Mouse (Mus musculus): Measurements from ENCODE around the gene Npm3. TPM values are rescaled to one million over a fixed set of nuclear protein-coding genes. Genes with fewer than 3 reads are reported as not detected.

Npm3 gene
- total RNA-seq, 2 experiments from 2014 or later: 29.0 to 31.5 TPM

DNA sequence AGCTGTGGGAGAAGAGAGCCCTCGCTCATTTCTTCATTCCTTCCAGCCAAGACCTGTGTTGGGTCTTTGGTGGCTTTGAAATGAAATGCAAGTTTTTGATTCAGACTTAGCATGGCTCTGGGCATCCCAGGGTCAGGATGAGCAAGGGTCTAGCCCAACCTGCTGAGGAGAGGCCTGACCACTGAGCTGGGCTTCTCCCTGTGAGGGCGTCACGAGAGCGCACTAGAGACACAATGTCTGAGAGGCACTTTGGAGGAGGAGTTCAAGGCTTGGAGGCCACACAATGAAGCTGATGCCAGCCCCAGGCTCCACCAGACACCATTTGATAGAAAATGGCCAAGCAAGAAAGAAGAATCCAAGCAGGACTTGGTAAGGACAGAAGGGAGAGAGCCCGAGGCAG is 15.2 kb downstream of the Npm3 start:
- no peak for DNase-seq

DNA sequence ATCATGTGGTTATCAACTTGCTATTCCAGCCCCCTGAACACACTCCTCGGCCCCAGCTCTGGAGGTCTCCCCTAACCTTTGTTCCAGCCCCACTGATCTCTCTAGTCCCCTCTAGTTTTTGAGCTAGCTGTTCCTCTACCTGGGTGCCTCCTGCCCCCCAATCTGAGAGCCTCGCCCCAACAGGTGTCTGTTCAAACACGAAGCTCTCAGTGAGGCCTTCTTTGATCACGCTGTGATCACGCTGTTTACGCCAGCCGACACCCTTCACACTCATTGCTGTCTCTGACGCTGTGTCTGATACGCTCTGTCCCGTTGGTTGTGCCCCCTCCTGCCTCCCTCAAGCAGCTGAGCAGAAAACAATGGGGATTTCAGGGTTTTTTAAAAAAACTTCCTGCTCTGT is 15.8 kb downstream of the Npm3 start:
- DNase-seq: no peak

DNA sequence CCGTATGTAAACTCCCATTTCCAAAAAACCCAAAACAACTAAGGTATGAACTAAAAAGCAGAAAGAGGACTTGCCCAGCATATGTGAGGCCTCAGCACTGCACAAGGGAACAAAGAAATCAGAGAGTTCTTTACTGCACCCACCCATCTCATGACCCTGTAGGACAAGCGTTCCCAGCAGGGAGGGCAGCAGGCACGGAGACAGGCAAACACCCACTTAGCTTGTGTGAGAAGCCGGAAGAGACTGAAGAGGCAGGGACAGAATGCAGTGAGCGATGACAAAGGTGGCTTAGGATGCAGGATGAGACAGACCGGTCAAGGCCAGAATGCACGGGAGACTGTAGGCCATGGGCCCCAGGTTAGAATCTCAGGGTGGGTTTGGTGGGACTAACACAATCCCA is 17.7 kb downstream of the Npm3 start:
- DNase-seq: no peak

DNA sequence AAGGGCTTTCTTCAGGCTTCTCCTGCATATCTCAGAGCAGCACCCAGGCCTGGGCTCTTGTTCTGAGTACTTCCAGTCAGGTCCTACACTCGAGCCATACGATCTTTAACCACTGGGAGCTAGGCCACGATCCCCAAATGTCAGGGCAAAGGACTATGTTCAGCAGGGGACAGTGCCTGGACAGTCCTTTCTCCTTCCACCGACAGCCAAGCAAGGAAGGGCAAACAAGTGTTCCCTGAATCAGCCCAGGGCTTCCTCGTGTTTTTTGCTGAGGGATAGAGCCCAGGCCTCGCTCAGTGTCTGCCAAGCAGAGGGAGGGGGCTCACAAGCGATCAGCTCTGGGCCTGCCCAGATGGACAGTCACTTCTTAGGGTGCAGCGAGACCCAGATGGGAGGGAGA is 19.3 kb downstream of the Npm3 start:
- DNase-seq: no peak

DNA sequence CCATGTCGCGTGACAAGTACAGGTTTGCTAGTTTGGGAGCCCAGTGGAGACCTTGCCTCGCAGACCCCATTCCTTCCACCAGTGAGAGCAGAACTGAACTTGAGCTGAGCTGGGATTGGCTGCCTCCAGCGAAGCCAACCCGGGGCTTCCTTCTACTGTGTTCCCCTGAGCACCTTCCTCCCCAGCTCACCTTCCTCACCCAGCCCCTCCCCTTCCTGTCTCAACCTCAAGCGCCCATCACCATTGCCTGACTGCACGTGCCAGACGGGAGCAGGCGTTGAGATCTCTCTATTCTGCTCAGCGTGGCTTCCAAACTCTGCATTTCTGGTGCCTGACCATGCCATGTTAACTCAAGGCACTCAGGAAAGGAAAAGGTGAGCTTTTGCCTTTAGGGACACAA is 22.2 kb downstream of the Npm3 start:
- no peak for DNase-seq

DNA sequence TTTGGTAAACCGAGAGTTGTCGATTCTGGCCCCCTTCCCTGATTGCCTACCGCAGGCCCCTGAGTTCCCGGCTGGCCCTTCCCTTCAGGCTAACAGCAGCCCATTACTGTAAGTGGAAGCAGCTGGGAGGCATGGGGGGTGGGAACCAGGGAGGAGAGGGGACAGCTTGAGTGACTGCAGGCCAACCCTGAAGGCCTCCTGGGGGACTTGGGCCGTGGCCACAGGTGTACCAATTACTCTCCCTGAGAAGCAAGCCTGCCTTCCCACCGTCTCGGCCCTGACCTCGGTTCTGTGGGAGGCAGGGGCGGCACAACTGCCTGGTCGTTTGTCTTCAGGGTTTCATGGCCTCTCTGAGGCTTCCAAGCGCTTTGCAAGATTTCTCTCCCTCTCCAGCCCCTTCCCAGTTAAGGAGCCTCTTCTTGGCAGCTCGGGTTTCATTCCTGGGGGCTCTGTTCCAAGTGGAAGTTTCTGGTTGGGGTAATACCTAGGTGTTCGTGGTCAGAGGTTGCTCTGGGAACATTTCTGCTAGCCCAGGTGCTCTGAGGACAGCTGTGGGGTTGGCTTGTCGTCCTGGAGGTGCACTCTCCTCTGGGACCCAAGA is 23.6 kb downstream of the Npm3 start:
- no peak for DNase-seq

DNA sequence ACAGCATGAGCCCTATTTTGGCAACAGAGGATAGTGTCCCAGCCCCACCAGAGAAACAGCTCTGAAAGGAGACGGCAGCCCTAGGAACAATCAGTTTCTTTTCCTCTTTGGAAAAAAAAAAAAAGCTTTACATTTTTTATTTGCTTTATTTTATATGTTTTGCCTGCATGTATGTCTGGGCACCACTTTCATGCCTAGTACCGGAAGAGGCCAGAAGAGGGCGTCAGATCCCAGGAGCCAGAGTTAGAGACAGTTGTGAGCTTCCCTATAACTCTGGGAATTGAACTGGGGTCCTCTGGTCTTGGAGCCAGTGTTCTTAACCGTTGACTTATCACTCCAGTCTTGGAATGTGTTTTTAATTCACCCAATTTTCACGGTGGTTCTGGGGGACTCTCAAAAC is 27.2 kb downstream of the Npm3 start:
- no peak for DNase-seq

DNA sequence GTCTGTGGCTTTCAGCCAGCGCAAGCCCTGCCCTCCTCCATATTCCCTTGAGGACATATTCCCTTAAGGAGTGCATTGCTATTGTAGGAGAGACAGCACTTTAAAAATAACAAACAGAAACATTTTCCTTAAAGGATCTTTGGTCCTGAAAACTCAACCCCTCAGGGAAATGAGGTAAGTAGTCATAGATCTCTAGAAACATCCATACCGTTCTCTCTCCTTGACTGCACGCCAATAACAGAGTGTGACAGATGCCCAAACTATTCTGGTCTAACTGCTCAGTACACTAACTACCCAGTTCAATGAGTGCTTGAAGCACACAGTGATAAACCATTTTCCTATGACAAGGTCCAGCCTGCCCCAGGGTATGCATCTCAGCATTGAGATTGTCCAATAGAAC is 31.1 kb downstream of the Npm3 start:
- DNase-seq: peak; percentile 27

DNA sequence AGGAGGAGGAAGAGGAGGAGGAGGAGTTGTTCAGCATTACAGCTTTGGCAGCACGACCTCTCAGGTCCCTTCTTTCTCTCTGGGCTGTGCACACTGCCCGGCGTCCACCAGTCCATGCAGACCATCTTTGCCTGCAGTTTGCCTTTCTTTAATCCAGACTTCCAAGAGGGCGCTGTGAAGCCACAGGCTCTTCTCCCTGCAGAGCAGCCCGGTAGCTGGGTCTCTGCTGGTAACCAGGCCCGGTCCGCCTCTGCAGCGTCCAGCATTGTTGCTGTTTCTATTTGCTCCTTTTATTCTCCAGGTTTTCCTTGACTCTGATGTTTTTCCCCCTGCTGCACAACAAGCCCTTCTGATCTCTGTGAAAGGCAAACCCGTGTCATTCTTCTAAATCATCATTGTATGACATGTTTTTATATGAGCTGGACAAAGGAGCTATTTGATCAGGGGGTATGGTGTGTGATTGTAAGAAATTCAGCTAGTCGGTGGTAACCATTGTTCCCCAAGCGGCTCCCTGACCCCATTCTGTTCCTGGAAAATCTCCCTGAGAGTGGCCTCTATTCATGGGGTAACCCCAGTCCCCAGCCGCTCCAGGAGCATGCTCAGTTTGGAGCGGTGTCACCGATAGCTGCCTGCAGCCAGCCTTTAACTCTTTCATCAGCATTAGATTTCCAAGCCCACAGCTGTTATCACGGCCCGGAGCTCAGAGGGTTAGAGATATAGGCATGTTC is 31.7 kb downstream of the Npm3 start:
- DNase-seq: peak; percentile 55

DNA sequence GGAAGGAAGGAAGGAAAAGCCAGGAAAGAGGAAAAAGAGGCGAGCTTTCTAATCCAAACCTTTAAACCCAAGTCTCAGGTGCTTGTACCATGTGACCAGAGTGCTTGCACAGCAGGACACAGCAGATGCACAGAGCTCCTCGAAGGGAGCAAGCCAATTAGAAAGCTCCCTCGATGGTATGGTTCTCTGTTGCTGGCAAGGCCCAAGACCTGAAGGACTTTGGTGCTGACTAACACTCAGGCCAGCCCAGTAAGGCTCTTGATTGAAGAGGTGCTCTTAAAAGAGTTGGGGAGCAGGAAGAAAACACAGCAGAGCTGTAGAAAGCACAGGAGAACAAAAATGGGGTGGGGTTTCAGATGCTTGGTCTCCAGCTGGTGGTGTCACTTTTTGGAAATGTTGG is 40.7 kb downstream of the Npm3 start:
- DNase-seq: no peak

Other genes with a start within 250 kb of the Npm3 start
- 10 to 100 TPM in 1 of 2 experiments, 1 to 10 TPM in 1; 9.0 to 10.7 TPM for gene Poll, start 189.1 kb downstream of the Npm3 start, total RNA-seq (2021)
- gene Gm17018, start 189.0 kb downstream of the Npm3 start, total RNA-seq (2021): 10 to 100 TPM; 21.0 to 22.5 TPM
- gene Fbxw4, start 89.3 kb downstream of the Npm3 start, total RNA-seq (2021): 10 to 100 TPM; 33.8 to 37.1 TPM
- gene Fgf8, start 6.7 kb downstream of the Npm3 start, total RNA-seq (2021): not detected
- 10 to 100 TPM; 54.7 to 69.3 TPM for gene Mgea5, start 34.2 kb upstream of the Npm3 start, total RNA-seq (2021)
- under 1 TPM; 0.24 to 0.30 TPM for gene Kcnip2, start 66.5 kb upstream of the Npm3 start, total RNA-seq (2021)
- gene Armh3, start 248.9 kb upstream of the Npm3 start, total RNA-seq (2021): 10 to 100 TPM; 14.6 to 19.2 TPM